Comparison of ENCODE assay signal across 20 mouse cellular contexts in genomic region chr9:5771158-5771557, GRCm38 (mm10).
"Had no signal": no experiment of that assay in that cellular context is flagged by ENCODE, and none has a peak within 500 bp of the region (broad histone marks: within the 10 kb centered on the region; RNA-seq: fewer than 3 reads in every experiment).

No protein-coding gene starts in this region.

- H3K9ac ChIP-seq: limb, embryonic 15.5 days; liver, embryonic 14.5 days; liver, postnatal 0 days; lung, embryonic 14.5 days; neural tube, embryonic 13.5 days had no signal

- H3K4me2 ChIP-seq: limb, embryonic 15.5 days; liver, embryonic 11.5 days; lung, embryonic 14.5 days; neural tube, embryonic 13.5 days had no signal

- H3K36me3 ChIP-seq: limb, embryonic 15.5 days; neural tube, embryonic 13.5 days had no signal

- H3K4me1 ChIP-seq: limb, embryonic 15.5 days; neural tube, embryonic 13.5 days had no signal

- H3K27ac ChIP-seq: limb, embryonic 15.5 days; liver, embryonic 14.5 days; macrophage; neural tube, embryonic 13.5 days; stomach, postnatal 0 days had no signal

- H3K27me3 ChIP-seq: limb, embryonic 15.5 days; neural tube, embryonic 13.5 days had no signal

- H3K9me3 ChIP-seq: limb, embryonic 15.5 days; neural tube, embryonic 13.5 days had no signal

- DNase-seq: kidney, adult 18-20 months; kidney, adult 9 months; kidney, postnatal 25 days; liver, postnatal 0 days; lung, embryonic 14.5 days; right cerebral cortex, adult 18-20 months; right cerebral cortex, postnatal 14 days; right cerebral cortex, postnatal 4 days; thymus, adult 2 months; thymus, postnatal 14 days; thymus, postnatal 4 days had no signal

- H3K4me3 ChIP-seq: limb, embryonic 15.5 days; myocyte; neural tube, embryonic 13.5 days had no signal

- ATAC-seq: intestine, embryonic 16.5 days; liver, postnatal 0 days; lung, postnatal 0 days had no signal
